Comparison of ENCODE assay signal across 8 mouse cellular contexts in the genomic region with DNA sequence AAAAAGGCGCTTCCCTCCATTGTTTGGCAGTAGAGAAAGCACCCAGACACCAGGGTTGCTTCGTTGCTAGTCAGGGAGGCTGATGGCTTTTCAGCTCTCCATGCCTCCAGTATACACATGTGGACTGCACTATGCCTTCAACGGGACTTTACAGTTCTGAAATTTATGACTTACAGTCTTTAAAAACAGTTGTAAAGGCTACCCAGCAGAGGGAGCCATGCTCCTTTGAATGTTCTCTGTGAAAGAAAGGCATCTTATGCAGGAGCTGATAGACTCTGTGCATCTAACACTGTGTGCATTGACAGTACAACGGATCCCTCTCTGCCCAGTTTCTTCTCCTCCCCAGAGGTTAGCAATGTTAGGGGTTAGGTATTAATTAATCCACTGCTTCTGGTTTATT. TPM values are rescaled to one million over a fixed set of nuclear protein-coding genes. Genes with fewer than 3 reads are reported as not detected.
DNase-seq lines count a peak whose midpoint lies in the region; ATAC-seq and TF ChIP-seq lines count a peak whose summit lies in the region.

No protein-coding gene starts in this region.

- no peak for DNase-seq in heart, adult 9 months (ENCODE audit: low spot score in 2 of 2)
- peak; percentile 90 for DNase-seq in brain, embryonic 14.5 days (ENCODE audit: low read depth)
- peak; percentile 42 to 72 for DNase-seq in left cerebral cortex, postnatal 10 days (ENCODE audit: extremely low spot score in 1 of 2, low spot score in 2 of 2)
- DNase-seq in natural killer cell, adult 2 months (ENCODE audit: low spot score in 2 of 2), result peak; percentile 16 to 26

- 43% methylated on average over 4 of the region's 4 CpGs for WGBS in heart, embryonic 15.5 days

- peak; percentile 50; the same call in 1 of the 2 replicates for ATAC-seq in heart, embryonic 15.5 days (replicated peaks; ENCODE audit: insufficient number of reproducible peaks, insufficient read depth, low FRiP score, low read depth)
- peak; percentile 80 for ATAC-seq in CD4-positive, CD25-positive, alpha-beta regulatory T cell, adult 4 months
- ATAC-seq in granulocyte monocyte progenitor cell, adult 5-6 weeks (replicated peaks; ENCODE audit: poor library complexity, severe bottlenecking), result peak; percentile 44
- ATAC-seq in erythroblast, adult 5-6 weeks (replicated peaks; ENCODE audit: low FRiP score, poor library complexity, severe bottlenecking), result no peak; the same call in 1 of the 2 replicates

- intact Hi-C loops in left cerebral cortex, postnatal 10 days (cut with DNase I), result no loop called here

- no peaks in the 10 kb centered on the region for H3K36me3 ChIP-seq in heart, embryonic 15.5 days

- H3K4me1 ChIP-seq in heart, embryonic 15.5 days (replicated peaks), result no peaks in the 10 kb centered on the region

- H3K4me3 ChIP-seq in heart, embryonic 15.5 days, result no peak overlapping the region

- no peak overlapping the region for H3K9ac ChIP-seq in heart, embryonic 15.5 days

- peak; percentile 56; the same call in 1 of the 2 replicates for TF ChIP-seq CTCF in brain, embryonic 14.5 days (IDR thresholded peaks at IDR 0.05; ENCODE audit: borderline replicate concordance, extremely low read depth, insufficient read depth, insufficient read length)

- H3K9me3 ChIP-seq in heart, embryonic 15.5 days (replicated peaks), result no peaks in the 10 kb centered on the region

- no peak overlapping the region for H3K27ac ChIP-seq in heart, embryonic 15.5 days

- H3K27me3 ChIP-seq in heart, embryonic 15.5 days, result no peaks in the 10 kb centered on the region

- H3K4me2 ChIP-seq in heart, embryonic 15.5 days, result no peak overlapping the region

- no peak for TF ChIP-seq POLR2A in brain, embryonic 14.5 days (IDR thresholded peaks at IDR 0.05; ENCODE audit: borderline replicate concordance, extremely low read depth, insufficient read depth, insufficient read length, poor library complexity, severe bottlenecking)

RNA-seq across cellular contexts. Expression of a gene that starts 30.9 kb away (rescaled TPM):
- 3.2 and 6.0 TPM in 2 replicates for polyA plus RNA-seq in heart, embryonic 15.5 days (2015; fragmentation: Nextera tagmentation; extraction: Ambion mirVana)
- polyA plus RNA-seq in CD4-positive, CD25-positive, alpha-beta regulatory T cell, adult 4 months (2017; shearing (Covaris generic)), result 1 to 10 TPM in 1 of 2 experiments, under 1 TPM in 1; 0.86 to 2.3 TPM
- polyA plus RNA-seq in brain, embryonic 14.5 days (2012; rRNA removed), result 4.3 and 7.1 TPM in 2 replicates
- 8.9 and 16.0 TPM in 2 replicates for total RNA-seq in granulocyte monocyte progenitor cell, adult 5-6 weeks (2014; fragmentation: Nextera tagmentation)
- 29.1 and 29.3 TPM in 2 replicates for total RNA-seq in granulocyte monocyte progenitor cell, adult 5-6 weeks (2017)
- 1 to 10 TPM in 1 of 2 experiments, under 1 TPM in 1; 0.95 to 1.7 TPM for total RNA-seq in left cerebral cortex, postnatal 10 days (2021)
- 36.1 and 38.2 TPM in 2 replicates for total RNA-seq in erythroblast, adult 5-6 weeks (2015; ENCODE audit: low replicate concordance)
- total RNA-seq in erythroblast, adult 5-6 weeks (2017; ENCODE audit: low replicate concordance), result 48.5 and 59.8 TPM in 2 replicates

Comparison
In these comparisons a context has a peak if more than half of its experiments do, and no peak if none do; other contexts are left out.
1. DNase-seq: peak in brain, embryonic 14.5 days (single experiment), left cerebral cortex, postnatal 10 days (2 of 2) and natural killer cell, adult 2 months (2 of 2); none in heart, adult 9 months (0 of 2).